Mouse (Mus musculus) adrenal gland, adult 18-20 months (tissue): ENCODE data around the gene Cldn3. TPM values are rescaled to one million over a fixed set of nuclear protein-coding genes. Genes with fewer than 3 reads are reported as not detected.
"Not testable (repeated sequence)": the region's sequence is repeated elsewhere in the genome, so short reads cannot be mapped to it uniquely, and the experiment has no call there.

ENCODE experiments used
- DNase-seq, 2 experiments: peaks; one replicate each; pipeline ENCODE4 v3.0.0; 2021 to 2022; ENCODE audit warnings: low spot score in 2 of 2
- long read RNA-seq, 2 experiments: library from polyadenylated mRNA; stranded (forward); transcript quantifications; one replicate each; pipeline ENCODE4 v2.0.0; 2021
- total RNA-seq, 2 experiments: library from RNA; stranded (reverse); gene quantifications; 1 replicate in 1 of 2; 2 replicates in 1 of 2; pipeline ENCODE4 v1.2.3; 2021

Cldn3 gene
- under 1 TPM; 0.50 to 0.54 TPM for total RNA-seq
- long read RNA-seq, experiment 1, result 0 reads
- long read RNA-seq, experiment 2, result 0 reads

DNA sequence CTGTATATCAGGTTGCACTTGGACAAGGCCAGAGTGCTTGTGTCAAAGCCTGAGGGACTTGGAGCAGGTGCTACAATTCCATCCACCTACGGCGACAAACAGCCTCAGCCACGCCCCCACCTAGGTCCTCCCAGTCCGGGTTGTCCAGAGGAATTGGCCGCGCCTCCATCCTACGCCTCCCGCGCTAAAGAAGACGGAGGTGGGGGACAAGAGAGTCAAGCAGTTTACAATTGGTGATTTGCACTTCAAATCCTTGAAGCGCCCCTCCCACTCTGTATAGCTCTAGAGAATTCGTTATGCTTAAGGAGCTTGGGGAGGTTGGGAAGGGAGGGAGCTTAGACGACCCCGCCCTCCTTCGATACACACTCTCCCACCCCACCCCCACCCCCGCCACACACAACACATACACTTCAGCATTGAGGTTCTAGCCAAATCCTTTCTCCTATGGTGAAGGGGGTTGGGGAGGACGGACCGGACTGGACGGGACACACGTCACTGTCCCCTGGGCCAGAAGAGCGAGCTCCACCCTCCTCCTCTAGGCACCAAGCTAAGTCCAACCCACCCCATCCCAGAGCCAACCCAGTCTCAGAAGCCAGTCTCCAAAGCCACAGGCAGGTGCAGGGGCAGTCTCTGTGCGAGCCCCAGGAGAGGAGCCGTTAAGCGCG lies at the start of gene Cldn3:
Cldn3 (plus strand) TSS at position 582 of the 665 bp plus-strand sequence.
- DNase-seq, result no peak

GRCm38 (mm10) chr5:134936626-134937185 lies 49.3 kb upstream of the Cldn3 start:
- DNase-seq, result no peak

- no peak for DNase-seq
Observed at GRCm38 (mm10) chr5:134939069-134939468, 46.9 kb upstream of the Cldn3 start.

- not testable (repeated sequence) for DNase-seq
Observed at GRCm38 (mm10) chr5:134939554-134939953, 46.5 kb upstream of the Cldn3 start.

- no peak for DNase-seq
Observed at GRCm38 (mm10) chr5:134941472-134942209, 44.4 kb upstream of the Cldn3 start.

DNA sequence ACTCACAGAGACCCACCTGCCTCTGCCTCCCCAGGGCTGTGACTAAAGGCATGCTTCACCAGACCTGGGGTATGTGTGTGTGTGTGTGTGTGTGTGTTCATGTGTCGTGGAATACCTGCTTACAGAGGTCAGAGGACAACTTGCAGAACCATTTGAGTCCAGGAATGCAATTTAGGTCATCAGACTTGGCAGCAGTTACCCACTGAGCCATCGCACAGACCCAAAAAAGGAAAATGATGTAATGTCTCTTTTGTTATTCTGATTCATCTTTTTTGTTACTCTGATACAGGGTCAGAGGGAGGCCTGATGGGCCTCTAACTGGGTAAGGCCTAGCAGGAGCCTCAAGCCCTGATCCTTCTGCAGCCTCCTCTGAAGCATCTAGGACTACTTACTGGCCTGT lies 43.3 kb upstream of the Cldn3 start:
- DNase-seq, result no peak

DNA sequence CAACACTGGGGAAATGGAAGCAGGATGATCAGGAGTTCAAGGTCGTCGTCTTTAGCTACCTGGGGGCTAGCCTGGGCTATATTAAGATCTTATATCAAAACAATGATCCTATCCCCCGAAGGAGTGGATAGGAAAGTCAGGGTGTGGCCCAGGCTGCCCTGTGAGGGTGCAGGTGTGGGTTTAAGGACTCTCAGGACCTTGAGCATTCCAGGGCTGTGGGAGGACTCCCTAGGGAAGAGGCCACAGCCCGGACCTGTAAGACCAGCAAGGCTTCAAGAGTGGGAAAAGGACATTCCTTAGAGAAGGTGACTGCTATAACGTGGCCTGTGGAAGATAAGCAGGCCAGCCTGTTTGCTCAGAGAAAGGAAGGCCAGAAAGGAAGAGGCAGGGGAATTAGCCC lies 41.8 kb upstream of the Cldn3 start:
- no peak for DNase-seq

GRCm38 (mm10) chr5:134945266-134945959 lies 40.6 kb upstream of the Cldn3 start:
- no peak for DNase-seq

DNA sequence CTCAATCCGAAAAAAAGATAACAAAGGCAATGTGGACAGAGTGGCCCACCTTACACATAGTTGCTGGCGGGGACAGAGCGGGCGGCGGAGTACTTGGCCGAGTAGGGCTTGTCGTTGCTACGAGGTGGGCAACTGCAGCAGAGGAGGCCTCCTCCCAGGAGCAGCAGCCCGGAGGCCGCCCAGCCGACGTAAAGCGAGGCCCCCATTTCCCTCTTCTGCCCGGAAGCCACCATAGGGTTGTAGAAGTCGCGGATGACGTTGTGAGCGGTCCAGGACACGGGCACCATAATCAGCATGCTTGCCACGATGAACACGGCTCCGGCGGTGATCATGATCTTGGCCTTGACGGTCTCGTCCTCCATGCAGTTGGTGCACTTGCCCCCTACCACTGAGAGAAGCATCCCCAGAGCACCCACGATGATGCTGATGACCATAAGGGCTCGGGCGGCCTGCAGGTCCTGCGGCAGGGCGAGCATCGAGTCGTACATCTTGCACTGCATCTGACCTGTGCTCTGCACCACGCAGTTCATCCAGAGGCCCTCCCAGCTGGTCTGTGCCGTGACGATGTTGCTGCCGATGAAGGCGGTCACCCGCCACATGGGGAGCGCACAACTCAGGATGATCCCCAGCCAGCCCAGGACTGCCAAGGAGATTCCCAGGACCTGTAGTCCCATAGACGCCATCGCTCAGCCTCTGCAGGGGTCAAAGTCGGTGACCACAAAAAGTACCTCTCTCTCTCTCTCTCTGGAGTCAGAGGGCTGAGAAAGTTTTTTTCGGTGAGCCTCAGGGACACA lies 39.8 kb upstream of the Cldn3 start:
- no peak for DNase-seq

DNA sequence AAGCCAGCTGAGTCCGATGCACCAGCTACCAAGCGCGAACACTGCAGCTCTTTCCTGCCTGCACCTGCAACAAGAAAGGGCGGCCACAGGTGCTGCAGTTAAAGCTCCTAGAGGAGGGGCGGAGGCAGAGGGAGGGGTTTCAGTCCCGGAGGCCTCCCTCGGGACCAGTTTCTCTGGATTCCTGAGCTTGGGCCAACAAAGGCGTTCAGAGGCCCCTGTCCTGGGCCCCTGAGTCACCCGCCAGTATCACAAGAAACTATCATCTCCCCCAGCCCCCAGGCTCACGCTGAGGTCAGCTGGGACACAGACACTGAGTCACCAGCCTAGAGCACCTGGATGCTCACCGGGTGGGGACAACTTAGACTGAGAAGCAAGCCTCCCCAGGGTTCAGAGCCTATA lies 39.2 kb upstream of the Cldn3 start, which contains the start of gene Cldn4:
Cldn4 (minus strand) TSS at position 78 of the 399 bp plus-strand sequence.
- DNase-seq, result no peak

DNA sequence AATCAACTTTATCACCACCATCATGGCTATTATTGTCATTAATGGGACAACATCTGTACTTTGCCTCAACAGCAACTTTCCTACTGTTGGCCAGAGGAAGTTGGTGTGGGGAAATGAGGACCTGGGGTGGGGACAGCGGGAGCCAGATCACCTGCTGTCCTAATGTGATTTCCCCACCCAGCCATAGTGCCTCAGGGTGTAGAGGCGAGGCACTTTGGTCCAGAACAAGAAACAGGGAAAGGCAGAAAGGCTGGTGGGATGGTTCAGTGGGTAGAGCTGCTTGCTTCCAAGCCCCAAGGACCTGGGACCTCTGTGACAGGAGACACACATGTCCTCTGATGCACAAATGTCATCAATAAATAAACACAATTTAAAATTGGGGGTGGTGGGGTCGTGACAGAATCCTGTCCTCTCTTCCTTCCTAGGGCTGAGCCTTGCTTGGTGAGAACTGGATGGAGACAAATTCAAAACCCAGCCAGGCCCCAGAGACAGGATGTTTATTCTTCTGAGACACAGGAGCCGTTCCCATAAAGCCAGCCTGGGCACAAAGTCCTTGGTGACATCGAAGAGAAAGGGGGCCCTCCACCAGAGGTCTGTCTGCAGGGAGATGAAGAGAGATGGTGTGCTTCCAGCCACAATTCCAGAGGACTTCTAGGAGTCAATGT lies 38.5 kb upstream of the Cldn3 start:
- no peak for DNase-seq

DNA sequence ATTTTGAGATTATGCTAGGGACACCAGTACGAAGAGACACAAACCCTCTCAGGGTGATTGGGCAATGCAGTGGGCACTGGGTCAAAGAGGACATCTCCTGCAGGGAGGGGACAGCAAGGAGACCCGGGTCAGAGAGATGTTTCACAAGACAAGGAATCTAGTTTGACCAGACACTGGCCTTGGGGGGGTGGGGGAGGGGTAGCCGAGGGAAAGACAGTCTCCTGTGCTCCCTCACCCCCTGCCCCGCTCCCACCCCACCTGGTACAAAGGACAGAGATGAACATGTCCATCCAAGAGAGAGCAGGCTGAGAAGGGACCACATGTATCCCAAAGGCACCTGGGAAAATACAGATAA lies 38.0 kb upstream of the Cldn3 start:
- no peak for DNase-seq

GRCm38 (mm10) chr5:134951053-134951884 lies 34.7 kb upstream of the Cldn3 start:
- DNase-seq, result no peak

GRCm38 (mm10) chr5:134955491-134955890 lies 30.5 kb upstream of the Cldn3 start:
- no peak for DNase-seq

DNA sequence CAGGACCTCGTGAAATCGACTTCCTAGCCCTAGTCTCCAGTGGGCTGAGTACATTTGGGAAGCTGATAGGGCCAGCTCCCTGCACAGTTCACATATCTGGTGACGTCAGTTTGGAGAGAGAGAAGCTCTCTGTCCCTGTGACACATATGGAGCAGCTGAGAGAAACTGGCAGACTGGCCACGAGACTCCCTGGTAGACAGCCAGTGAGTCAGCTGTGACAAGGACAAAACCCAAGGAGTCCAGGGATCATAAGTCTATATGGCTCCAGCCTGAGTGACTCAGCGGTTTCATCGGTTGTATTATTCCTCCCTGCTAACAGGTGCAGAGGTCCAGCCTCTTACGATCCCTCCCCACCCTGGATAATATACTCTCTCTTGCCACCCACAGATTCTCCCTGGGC lies 26.9 kb upstream of the Cldn3 start:
- DNase-seq, result peak; percentile 45 to 47

- no peak for DNase-seq
Observed at GRCm38 (mm10) chr5:134960430-134960829, 25.6 kb upstream of the Cldn3 start.

DNA sequence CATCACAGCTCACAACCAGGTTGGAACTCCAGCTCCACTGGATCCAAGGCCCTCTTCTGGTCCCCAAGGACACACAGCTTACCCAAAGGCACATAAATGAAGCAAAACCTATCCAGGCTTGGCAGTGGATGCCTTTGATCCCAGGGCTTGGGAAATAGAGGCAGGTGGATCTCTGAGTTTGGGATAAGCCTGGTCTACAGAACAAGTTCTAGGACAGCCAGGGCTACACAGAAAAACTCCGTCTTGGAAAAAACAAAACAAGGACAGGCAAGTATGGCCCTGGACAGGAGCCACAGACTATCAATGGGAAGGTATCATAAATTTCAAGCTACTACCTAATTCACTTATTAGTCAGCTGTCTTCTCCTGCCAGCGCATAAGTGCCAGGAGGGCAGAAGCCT lies 24.5 kb upstream of the Cldn3 start:
- no peak for DNase-seq

DNA sequence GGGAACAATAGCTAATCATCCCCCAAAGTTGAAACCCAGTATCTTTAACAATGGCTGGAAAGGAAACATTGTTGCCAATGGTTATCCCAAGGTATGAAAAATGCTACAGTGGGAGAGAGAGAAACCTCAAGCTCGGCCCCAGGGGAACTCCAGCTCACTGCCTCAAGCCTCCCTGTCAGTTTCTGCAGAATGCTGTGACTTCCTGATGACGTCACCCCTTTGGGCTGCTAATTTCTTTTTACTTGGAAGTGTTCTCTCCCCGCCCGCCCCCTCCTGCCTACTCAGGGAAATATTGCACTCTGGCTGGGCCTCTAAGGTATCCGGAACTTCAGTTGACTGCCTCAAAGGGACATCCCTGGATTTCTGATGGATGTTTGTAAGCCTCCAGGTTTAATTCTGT lies 22.5 kb upstream of the Cldn3 start:
- DNase-seq, result no peak

DNA sequence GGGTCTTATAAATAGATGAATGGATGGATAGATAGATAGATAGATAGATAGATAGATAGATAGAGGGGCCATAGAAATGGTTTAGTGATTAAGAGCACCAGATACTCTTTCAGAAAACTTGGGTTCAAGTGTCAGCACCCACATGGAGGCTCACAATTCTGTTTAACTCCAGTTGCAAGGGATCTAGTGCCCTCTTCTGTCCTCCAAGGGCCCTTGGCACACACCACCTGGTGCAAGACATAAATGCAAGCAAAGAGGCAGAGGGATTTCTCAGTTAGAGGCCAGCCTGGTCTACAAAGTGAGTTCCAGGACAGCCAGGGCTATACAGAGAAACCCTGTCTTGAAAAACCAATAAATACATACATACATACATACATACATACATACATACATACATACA lies 21.4 kb upstream of the Cldn3 start:
- DNase-seq, result not testable (repeated sequence)
